Mouse (Mus musculus) urinary bladder, adult 2 months (tissue): ENCODE measurements around the gene Gfral. TPM values are rescaled to one million over a fixed set of nuclear protein-coding genes. Genes with fewer than 3 reads are reported as not detected.

Experiments
- DNase-seq: peaks from one replicate; pipeline ENCODE4 v3.0.0; 2022; ENCODE audit warnings: low spot score
- polyA plus RNA-seq: library from polyadenylated mRNA; depleted of rRNA; stranded (reverse); fragments of >200 nt; gene quantifications from 2 replicates; pipeline ENCODE4 v1.2.3, GENCODE M21; 2012; rRNA removed

Gfral gene
- not detected in 2 replicates for polyA plus RNA-seq

DNA sequence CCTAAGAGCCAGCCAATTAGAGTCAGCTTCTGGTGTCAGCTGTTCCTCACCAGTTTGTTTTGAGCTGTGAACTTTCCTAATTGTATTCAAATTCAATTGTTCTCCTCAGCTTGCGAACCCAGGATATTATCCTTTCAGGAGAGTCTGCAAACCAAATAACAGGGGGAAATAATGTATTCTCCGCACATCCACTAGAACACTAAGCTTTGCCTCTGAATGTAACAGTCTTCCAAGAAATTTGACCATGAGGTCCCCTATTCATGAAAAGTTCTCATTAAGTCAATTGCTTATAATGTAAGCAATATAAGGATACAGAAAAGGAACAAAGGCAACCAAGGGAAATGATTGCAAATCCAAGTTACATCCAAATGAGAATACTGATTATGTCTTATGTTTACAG is at the start of gene Gfral:
Gene Gfral (minus strand): TSS at position 101 of the 400 bp plus-strand sequence.
- no peak for DNase-seq

DNA sequence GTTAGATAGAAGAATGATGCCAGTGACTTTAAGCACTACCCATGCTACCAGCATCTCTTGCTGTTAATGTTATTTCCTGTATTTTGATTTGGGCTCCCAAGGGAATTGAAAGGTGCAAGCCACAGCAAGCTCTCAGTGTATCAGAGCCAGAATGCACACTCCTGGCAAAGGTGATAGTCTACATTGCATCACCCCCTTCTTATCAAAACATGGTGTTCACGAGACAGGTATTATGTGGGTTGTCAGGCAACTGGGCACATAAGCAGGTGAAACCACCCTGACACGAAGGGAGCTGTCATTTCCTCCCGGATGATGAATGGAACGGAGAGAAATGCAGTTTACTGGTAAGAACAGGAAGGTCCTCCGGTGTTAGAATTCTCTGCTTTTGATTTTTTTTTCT is 44.3 kb upstream of the Gfral start:
- no peak for DNase-seq

GRCm38 (mm10) chr9:76252544-76252943 is 39.1 kb upstream of the Gfral start:
- DNase-seq, result no peak

DNA sequence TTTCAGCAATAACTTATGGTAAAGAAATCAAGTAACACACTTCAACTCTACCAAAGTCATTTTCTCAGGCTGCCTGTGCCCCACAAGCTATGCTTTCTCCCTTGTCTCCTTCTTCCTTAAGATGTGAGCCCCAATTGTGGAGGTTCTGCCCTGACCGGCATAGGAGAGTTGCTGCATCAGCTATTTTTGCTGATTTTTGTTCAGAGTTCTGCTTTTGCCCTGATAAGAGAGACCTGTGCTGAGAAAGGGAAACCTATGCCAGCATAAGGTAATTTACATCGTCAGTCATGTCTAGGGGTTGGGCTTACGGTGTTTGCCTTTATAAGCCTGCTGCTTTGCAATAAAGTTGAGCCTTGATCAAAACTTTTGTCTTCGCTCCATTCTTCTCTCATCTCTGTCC is 38.7 kb upstream of the Gfral start:
- DNase-seq, result no peak

DNA sequence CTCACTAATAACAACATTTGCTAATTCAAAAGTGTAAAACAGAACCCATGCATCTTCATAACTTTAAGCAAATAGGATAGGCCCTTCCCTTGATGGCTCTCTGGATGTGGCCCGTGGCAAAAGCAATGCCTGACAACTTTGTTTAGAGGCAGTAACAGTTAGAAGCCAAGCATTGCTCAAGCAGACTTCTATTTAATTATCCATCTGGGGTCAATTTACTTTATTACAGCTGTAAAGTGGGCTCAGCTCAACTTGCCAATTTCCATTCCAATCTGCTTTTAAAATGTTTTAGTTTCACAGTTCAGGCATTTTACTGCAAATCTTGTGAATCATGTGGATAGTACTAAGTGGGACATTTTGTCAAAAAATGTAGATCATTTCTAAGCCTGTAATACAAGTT is 28.9 kb upstream of the Gfral start:
- no peak for DNase-seq

GRCm38 (mm10) chr9:76237946-76238345 is 24.5 kb upstream of the Gfral start:
- DNase-seq, result no peak

GRCm38 (mm10) chr9:76237243-76237642 is 23.8 kb upstream of the Gfral start:
- no peak for DNase-seq

DNA sequence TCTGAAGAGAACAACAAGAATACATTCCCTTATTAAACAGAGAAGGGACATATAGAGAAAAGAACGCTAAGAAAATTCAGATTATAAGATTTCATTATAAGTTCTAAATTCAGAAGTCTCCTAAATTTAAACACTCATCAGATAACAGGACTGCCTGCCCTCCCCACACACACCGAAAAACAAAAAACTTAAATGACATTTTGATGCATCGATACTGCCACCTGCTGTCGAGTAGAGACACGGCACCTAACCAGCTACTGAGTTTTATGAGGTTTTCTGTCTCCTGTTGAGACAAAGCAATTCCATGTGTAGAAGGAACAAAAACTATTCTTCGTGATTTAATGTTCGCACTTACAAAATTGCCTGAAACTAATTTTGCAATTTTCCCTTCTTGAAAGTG is 23.2 kb upstream of the Gfral start:
- DNase-seq, result no peak

GRCm38 (mm10) chr9:76235945-76236503 is 22.6 kb upstream of the Gfral start:
- DNase-seq, result no peak

GRCm38 (mm10) chr9:76234899-76235298 is 21.4 kb upstream of the Gfral start:
- no peak for DNase-seq

GRCm38 (mm10) chr9:76230400-76230799 is 16.9 kb upstream of the Gfral start:
- no peak for DNase-seq

DNA sequence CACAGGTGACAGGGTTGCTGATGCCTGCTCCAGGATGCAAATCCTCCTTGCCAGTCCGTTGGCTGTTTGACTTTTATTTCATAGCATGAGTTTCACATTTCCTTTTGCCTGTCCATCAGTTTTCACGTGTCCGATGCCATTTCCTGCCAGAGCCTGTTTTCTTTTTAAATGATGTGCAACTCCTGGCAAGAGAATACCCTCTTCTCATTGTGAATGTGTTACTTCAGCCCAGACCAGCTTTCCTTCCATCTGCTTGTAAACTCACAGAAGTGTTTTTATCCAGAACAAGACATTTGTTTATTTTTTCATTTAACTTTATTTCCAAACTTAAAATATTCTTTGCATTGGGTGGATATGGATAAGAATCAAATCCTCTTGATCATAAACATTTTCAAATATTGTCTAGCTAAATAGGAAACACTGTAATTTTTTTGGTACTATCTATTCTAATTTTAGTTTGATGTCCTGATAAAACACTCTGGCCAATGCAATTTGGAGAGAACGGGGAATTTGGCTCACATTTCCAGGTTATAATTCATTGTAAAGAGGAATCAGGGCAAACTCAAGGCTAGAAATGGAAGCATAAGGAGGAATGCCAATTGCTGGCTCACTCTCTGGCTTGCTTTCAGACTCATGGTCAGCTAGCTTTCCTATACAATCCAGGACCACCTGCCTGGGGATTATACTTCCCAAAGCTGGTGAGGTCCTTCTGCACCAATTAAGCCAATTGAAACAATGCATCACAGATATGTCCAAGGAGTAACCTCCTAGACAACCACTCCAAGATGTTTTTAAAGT is 3.9 kb upstream of the Gfral start:
- no peak for DNase-seq

DNA sequence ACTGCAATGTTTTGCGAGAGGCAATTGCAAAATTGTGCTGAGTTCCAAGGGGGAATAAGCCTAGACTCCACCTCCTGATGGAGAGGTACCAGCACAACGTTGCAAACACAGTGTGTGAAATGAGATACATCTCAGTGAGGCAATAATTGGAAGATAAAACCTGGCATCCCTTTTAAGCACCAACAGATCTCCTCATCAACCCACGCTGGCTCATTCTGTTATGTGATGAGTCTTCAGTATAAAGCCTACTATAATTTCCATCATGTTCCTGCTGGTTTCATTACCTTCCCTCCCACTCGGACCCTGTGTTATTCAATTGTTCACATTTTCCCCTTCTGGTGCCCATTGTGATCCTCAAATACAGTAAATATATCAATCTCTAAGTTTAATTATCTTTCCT is 1.2 kb upstream of the Gfral start:
- DNase-seq, result no peak

DNA sequence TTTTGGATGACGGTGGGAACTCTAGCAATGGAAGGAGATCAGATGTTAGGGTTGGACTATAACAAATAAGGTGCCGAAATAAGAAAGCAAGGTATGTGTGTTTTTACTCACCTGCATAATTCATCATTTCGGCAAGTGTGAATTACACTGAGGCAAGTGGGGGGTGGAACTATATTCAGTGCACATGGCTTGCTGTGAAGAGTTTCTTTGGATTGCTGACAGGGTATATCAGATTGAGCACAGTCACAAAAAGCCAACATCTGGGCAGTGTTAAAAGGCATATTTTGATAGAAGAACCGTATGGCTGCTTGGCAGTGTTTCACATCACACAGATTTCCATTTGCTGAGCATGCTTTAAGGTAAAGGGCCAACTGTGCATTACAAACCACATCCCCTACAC is 16.5 kb downstream of the Gfral start:
- no peak for DNase-seq

GRCm38 (mm10) chr9:76179221-76179620 is 34.2 kb downstream of the Gfral start:
- DNase-seq, result no peak

DNA sequence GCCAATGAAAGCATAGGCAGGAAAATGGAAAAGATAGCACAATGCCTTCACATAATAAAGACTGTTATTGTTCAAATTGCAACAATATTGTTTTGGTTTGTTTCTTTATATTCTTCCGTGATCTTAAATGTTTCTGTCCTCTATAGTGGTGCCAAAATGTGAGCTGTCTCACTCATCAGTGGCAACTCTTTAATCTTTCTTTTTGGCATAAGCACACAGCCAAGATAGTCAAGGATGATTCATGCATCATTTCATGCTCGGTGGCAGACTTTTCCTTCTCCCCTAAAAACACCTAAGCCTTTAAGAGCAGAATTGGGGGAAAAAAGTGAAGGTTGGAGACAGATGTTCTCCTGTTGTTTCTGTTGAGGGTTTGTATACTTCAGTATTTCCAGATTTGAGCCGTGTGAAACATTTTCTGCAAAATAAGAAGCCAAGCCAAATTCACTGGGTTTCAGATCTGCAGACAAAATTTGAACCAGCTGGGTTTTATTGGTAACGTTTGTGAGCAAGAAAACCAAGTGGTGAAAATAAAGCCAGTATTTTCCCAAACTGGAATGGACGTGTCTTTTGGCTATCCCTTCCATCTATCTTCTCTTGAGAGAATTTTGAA is 40.7 kb downstream of the Gfral start:
- DNase-seq, result no peak

GRCm38 (mm10) chr9:76168355-76168754 is 45.1 kb downstream of the Gfral start:
- no peak for DNase-seq

DNA sequence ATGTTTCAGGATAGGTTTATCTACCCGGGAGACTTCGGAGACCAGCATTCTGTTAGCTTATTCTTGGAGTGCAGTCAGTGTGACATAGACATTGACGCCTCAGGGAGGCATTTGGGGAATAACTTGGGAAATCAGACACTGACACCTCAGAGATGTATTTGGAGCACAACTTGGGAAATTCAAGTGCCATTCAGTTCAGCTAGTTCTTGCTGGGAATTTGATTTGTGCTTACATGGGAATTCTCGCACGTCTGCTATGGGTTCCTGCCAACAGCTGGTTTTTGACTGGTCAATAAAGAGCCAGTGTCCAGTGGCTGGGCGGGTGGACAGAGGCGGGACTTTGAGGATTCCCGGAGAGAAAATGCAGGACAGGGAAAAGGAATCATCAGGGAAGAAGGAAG is 51.0 kb downstream of the Gfral start:
- DNase-seq, result no peak

GRCm38 (mm10) chr9:76145593-76145992 is 67.9 kb downstream of the Gfral start:
- no peak for DNase-seq

DNA sequence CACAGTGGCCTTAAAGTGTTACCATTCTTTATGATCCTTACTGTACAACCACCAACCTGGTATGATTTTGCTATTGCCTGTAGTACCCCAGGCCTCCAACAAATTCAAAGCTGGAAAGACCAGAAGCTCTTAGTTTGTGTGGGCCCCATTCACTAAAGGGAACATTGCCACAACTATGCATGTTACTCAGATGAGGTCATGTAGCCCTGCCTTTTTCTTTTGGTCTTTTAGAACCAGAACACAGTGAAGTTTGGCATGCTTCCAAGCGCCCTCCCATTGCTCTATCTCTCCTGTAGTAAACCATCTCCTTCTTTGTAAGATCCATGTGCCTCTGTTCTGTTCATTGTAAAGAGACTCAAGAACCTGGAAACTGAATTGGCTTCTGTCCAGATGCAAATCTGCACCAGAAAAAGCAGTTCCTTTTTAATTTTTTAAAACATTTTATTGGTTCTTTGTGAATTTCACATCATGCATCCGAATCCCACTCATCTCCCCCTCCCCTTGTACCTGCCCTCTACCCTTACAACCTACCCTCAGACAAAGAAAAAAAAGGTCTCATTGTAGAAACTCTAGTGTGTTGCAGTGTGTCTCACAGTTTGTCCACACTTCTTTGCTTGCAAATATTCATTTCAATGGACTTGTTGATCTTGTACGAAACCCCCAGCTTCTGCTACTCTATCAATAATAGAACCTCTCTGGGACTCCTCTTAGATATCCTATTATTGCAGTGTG is 74.9 kb downstream of the Gfral start:
- DNase-seq, result no peak

DNA sequence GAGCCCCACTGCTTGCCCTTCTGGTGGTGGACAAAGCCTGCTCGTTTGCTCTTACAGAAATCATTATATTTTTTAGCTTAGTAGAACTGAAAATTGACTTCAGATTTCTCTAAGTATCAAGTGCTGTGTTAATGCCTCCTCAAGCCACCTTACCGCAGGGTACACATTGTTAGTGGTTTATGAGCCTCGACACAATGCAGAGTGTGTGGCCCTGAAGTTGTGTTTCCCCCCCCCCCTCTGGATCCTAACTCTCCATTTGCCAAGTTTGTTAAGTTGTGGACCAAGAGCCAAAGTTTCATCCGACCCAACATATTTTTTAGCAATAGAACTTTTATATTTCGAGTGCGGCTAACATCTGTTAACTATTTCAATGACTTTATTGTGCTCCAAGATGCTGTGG is 79.4 kb downstream of the Gfral start:
- DNase-seq, result no peak

DNA sequence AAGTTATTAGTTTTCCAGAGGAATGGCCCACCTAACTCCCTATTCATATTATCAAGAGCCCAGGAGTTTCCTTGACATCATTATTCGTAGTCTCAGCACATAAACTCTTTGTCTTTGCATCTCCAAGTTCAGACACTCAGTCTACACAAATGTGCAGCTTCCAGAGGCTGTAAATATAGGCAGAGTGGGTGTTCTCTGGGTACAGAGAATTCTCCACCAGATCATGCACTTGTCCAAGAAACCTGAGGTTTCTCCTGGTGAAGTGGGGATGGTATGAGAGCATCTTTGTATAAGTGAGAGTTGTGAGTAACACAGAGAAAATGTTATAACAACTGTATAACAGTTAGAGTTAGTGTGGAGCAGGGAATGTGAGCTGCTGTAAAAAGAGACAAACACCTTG is 84.1 kb downstream of the Gfral start:
- DNase-seq, result no peak

DNA sequence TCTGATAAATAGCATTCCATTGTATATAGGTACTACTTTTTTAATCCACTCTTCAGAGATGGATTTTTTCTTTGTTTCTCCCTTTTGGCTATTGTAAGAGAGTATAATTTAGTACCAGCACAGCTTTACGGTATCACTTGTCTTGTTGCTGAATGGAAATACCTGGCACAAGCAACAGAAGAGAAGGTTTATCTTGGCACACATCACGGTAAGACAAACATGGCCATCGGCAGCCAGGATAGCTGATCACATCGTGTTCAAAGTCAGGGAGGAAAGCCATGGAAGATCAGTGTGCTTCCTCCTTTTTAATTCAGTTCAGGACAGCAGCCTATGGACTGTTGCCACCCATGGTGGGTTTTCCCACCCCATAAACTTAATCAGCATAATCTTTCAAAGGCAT is 89.2 kb downstream of the Gfral start:
- DNase-seq, result no peak
